Mouse (Mus musculus) embryo, embryonic 11.5 days (tissue): ENCODE results near the gene Plcb1.

Source experiments
- DNase-seq: peaks from one replicate; pipeline ENCODE4 v3.0.0-alpha.2; 2012; ENCODE audit warnings: low read depth, low spot score

The Plcb1 gene

DNA sequence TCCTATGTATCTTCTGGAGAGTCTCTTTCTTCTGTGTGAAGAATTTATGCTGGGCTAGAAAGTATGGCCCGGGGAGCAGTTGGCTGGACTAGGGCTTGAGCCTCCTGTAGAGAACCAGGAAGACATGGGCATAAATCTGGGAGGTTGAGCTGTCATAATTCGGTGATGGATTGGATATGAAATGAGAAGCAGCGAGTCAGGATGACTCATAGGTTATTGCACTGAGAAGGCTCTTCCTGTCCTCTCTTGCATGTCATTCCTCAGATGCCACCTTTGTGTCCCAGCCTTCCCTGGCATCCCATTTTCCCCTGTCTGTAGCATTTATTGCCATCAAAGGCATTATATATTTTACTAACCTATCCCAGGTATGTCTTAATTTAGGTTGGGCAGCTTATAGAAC, 267.5 kb downstream of the Plcb1 start:
- no peak for DNase-seq

DNA sequence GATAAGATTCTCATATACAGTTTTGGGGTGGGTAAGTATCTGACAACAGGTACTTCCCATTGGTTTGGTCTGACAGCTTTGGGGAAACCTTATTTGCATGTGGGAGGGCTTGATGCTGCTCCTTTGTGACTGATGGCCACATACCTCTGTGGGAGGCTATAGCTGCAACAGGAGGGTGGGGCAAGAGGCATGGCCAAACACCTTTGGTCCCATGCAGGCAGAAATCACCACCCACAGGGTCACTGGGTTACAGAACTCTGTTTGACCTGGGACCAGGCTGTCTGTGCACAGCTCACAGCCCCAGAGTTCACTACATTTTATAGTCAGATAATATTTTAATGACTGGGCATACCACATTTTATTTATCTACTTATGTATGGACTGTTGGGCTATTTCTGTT, 281.6 kb downstream of the Plcb1 start:
- DNase-seq = no peak

DNA sequence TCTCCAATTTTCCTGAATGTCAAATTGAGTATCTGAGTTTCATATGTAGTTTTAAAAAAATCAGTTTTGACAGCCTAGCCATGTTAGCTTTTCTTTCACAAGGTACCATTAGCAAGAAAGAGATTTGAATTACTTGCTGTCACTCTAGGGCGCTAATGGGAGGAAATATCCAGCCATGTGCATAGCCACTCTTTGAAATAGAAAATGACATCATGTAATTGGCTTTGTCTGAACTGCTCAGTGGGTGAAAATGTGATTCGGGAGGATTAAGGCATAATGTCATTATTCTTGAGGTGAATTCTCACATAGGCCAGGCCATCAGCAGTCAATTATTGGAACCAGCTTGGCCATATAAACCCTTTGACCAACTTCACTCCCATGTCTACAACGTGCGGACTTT, 285.5 kb downstream of the Plcb1 start:
- no peak for DNase-seq

DNA sequence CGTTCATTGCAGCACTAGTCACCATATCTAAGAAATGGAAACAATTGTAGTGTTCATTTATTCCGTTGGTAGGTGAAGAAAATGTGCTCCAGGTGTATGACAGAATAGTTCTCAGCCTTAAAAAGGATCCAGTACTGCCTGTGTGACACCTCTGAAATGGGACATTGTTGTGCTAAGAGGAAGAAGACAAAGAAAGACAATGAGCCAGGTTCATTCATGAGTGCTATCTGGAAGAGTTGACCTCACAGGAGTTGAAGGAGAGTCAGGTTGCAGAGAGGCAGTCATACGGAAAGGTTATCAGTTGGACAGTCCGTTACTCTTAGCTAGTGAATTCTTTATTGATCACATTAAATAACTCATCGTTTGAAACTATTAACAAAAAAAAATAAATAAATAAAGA, 286.6 kb downstream of the Plcb1 start:
- no peak for DNase-seq

DNA sequence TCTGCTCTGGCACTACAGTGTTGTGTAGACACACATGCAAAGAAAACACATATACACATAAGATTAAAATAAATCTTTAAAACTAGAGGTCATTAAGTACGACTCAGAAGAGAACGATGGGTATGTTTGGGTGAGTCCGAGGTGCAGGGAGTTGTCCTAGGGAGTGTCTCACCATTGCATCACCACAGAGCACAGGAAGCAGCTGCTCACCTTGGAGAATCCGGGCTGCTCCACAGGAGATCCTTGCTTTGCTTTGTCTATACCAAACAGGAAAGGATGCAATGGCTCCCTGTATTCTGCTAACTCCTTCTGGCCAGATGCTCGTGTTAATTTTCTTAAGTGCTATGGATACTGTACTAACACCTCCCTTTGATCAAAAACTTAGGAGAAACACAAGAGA, 287.1 kb downstream of the Plcb1 start:
- no peak for DNase-seq

DNA sequence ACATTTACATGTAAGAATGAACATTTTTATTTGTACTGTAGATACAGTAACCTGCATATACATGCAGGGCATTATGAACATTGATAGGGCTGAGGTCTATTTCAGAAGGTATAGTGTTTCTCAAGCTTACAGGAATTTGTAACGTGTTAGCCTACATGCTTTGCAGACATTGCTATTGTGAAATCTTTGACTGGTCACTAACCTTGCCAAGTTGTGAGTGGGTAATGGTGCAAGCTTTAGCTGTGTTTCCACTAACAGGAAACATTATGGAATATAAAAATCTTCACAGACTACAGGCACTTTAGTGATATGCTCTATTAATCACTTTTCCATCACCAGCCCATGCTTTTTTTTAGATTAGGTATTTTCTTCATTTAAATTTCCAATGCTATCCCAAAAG, 289.5 kb downstream of the Plcb1 start:
- no peak for DNase-seq

DNA sequence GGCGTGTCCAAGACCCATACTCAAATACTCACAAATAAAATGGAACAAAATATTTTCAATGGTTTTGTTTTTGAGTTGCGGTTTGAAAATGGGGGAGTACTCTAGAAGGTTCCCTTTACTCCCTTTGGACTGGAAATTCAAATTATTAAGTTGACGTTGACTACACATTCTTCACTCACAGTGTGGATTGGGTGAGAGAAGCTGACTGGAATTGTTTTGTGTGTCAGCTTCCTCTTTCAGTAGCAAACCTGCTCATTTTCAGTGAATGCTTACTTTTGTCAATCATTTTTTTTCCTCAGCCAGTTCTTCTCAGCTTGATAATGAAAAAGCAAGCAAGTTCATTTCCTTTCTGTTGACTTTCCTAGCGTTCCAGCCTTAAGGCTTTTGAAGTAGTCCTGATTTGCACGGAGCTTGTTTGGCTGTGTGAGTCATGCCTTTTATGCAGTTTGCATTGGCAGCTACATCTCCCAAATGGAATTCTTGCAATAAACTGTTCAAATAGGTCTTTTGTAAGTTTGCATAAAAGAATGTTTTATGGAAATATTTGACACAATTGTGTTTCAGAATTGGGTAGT, 306.8 kb downstream of the Plcb1 start:
- no peak for DNase-seq

DNA sequence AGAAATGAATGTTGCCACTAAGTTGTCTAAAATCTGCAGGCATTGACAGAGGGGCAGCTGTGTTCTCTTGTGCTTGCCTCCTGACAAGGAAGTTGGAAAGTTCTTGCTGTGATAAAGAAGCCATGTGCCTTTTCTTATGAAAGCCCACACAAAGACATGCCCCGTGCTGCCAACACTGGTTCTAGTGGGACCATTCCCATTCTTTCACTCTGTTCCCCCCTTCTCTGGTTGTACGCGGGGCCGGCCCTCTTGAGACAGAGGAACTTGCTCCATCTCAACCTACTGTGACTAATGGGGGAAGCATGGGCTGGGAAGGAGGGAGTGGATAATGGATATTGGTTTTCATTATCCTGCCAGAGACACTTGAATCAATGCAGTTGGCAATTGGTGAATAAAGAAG, 315.4 kb downstream of the Plcb1 start:
- DNase-seq = no peak

DNA sequence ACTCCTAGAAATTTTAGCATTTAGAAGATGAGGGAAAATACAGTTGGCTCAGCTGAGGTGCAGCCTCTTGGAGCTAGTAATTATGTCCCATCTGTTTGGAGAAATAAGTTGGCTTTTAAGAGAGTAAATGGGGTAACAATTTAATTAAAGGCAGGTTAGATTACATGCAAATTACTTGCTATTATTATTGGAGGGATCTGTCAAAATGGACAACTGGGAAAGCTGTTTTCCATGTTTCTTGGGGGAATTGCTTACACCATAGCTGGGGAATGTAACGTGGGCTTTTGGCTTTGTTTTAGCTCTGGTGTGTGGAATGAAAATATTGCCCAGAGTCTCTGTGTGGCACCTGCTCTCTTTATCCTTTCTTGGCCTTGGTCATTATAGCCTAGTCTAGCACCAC, 316.1 kb downstream of the Plcb1 start:
- DNase-seq = no peak

DNA sequence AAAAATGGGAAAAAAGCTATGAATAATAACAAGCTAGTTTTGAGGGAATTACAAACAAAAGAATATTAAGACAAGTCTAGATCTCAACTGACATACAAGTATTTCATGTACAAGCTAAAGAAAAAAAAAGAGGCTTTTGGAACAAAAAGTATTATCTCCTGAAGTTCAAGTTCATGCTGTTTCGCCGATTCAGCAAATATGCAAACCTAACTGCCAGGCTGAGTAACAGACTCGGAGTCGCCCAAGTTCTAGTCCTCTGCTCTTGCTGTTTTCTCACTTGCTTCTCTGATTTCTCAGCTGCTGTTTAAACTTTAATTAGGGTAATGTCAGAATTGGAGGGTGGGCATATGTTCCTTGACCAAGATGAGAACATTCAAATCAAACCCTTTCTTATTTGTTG, 320.8 kb downstream of the Plcb1 start:
- no peak for DNase-seq

DNA sequence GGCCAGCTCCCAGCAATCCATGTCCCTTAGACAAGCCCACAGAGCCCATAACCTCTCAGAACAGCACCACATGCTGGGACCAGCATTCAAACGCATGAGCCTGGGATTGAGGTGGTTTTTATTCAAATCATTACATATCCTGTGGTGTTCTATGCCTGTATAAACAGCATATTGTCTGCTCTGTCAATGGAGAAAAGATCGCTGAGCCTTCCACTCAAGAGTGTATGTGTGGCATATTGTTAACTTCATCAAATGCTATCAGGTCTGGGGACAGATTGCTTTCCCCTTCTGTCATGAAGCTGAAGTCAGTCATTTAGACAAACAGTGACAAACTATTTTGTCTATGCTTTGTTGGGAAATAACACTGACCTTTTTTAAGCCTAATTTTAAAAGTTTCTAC, 322.7 kb downstream of the Plcb1 start:
- no peak for DNase-seq

DNA sequence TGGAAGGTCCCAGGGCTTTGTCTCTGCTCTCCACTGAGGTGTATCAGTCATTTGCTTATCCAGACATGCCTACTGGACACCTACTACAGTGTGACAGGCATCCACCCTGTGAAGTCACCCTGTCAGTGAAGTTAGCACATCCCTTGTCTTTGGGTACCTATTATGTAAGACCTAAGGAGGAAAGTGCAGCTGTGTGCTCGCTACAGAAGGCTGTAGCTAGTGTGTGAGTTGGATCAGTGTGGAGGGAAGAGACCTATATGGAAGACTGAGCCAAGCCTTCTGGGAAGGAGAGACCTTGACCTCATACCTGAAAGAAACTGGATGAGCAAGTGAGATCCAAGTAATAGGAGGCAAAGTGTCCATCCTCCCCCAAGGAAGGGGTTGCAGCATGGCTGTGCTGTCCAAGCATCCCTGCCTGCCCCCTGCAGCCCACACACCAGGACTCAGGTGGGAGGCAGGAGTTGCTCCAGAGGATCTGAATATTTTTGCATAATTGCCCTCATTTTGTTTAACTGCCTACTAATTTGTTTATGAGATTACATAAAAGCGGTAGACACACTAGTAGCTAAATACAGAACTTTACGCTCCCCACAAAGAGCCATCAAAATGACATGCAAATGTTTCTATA, 328.7 kb downstream of the Plcb1 start:
- no peak for DNase-seq

DNA sequence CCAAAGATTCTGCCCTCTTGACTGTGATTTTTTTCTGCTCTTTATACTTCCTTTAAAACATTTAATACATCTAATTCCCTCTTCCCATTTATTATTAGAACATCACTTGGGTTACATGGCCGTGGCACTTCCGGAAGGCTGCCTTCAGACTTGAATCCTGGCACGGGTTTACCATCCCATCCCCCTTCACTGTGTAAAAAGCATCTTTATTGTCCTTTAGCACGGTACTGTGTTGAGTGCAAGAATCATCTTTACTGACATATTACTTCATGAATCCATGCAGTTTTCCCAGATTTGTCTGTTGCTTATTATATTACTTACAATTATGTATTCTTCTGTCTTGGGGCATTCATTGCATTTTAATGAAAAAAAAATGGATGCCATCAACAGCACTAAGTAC, 337.2 kb downstream of the Plcb1 start:
- no peak for DNase-seq

DNA sequence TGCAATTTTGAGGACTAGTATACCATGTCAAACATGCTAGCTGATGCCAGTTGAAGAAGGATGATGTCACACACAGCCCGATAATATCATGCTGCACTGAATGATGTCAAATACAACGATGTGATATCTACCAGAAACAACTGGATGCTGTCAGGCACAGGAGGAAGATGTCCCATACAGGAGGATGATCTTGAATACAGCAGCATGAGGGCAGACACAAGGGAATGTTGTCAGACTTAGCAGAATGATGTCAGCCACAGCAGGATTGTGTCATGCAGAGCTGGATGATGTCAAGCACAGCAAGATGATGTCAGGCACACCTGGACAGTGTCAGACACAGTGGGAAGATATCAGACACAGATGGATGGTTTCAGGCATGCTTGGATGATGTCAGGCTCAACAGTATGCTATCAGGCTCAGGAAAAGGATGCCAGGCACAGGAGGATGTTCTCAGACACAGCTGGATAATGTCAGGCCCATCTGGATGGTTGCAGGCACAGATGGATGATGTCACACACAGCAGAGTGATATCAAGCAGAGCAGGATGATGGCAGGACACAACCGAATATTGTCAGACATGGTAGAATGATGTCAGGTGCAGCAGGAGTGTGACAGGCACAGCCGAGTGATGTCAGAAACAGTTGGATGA, 338.0 kb downstream of the Plcb1 start:
- DNase-seq = no peak

DNA sequence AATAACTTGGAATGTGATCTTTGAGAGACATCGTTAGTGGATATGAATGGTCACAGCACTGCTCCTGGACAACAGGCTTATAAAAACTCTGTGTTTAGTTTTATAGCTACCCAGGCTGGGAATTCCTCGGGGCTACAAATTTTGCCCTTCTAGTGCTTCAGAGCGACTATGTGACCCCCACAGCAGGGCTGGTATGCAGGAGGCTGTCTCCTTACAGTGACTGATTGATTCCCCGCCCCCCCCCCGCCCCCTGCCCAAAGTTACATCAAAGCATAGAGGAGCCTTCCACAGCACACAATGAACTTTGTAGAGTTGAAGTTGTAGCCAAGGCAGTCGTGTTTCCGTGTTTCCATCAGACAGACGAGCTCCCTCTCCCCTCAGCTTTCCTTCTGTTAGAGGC, 354.7 kb downstream of the Plcb1 start:
- peak; percentile 24 for DNase-seq

DNA sequence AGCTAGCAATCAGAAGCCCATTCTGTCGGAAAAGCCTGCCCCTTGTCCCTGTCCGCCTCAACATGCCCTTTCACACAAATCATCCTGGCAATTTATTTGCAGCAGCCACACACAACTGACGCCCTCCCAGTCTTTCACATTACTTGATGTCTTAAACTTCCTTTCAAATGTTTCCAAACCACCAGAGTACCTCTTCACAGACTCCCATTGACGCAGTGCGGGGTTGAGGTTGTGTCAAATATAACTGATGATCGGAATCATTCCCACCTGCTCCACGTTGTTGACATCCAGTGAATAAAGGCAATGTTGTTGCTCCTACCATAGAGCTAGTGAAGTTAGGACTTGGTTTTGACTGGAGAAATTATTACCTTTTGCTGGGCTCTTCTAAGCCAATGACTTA, 366.4 kb downstream of the Plcb1 start:
- DNase-seq = no peak

DNA sequence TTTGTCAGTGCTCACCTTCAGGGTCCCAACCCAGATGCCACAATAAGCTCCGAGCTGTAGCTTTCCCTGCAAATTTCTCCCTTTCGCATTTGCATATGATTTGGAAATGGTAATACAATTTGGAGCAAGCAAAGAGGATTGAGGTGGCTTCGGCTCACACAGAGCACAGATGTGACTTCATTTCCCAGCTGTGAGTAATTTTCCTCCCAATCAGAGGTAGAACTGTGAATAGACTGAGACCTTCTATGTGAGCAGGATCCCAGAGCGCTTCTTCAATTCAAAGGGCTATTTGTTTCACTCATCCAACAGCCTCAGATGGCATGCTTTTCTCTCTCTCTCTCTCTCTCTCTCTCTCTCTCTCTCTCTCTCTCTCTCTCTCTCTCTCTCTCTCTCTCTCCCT, 367.4 kb downstream of the Plcb1 start:
- DNase-seq = no peak

DNA sequence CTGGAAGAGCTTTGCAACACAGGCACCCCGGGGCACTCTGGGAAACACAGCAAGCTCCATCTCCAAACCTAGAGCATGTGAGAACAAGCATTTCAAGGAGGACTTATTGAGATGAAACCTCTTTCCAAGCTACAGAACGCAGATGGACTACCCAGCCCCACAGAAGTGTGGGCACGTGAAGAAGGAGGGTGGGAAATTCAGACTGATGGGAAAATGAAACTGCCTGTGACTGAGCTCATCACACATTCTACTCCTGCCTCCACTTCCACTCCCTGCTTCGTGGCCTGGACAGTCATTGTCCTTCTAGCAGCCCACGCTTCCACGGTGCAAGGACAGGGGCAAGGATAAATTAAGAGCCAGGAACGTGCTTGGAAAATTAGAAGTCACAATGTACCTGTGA, 370.2 kb downstream of the Plcb1 start:
- DNase-seq = no peak

DNA sequence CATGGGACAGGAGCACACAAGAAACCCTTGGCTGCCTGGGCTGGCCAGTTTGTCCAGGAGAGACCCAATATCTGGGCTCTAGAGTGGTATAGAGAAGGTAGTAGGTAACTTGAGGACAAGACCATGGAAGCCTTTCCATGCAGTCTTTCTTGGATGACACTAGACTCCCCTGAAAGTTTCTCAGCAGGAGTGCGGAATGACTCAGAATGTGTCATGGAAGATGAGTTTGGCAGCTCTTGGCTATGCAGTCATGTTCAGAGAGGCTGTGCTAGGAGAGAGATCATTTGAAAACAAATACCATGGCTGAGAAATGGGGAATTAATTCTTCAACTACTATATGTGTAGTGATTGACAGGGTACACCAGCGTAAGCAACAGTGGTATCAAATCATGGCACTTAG, 372.1 kb downstream of the Plcb1 start:
- no peak for DNase-seq

DNA sequence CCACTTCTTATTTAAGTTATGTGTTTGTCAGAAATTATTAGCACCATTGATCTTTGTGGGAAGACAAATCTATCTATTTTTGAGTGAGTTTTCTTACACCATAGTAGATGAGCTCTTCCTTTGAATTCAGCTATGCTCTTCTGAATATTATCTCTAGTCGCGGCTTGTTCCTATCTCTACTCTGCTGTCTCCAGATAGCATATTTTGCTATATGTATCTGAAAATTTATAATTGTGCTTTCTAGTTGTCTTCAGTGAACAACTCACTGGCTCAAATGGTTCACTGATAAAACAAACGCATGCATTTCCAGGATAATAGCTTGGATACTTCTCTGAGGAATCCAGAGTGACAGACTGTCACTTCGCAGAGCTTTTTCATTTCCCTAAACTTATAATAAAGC, 375.8 kb downstream of the Plcb1 start:
- DNase-seq = no peak

DNA sequence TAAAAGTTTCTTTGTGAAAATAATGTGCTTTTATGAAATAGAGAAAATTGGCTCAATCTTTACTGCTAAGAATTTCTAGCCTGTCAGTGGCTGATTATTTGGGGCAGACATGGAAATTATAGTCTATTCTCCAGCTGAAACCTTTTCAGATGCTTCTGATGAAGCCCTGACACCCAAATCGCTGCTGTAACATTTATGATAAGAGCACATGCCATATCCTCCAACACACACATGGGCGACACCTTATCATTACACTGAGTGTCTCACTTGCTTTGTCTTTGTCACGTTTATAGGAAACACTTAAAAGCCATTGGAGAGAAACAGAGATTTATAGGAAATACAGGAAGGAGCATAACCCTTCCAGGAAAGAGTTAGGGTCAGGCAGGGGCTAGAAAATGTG, 379.6 kb downstream of the Plcb1 start:
- DNase-seq = no peak

DNA sequence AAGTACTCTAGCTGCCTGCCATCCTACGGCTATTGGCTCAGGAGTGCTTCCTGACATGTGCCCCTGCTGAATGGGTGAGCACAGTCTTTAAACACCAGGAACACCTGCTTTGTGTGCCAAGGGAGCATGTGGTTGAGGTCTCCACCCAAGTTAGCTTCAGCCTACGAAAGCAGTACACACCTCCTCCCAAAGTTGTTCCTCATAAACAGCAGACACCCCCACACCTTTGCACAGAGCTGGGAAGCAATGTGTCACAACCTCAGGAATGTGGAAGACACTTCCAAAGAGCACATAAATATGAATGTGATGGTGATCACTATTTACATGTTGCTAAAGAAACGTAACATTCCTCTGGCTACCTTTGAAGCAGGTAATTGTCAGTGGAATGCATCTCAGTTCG, 389.7 kb downstream of the Plcb1 start:
- DNase-seq = no peak

DNA sequence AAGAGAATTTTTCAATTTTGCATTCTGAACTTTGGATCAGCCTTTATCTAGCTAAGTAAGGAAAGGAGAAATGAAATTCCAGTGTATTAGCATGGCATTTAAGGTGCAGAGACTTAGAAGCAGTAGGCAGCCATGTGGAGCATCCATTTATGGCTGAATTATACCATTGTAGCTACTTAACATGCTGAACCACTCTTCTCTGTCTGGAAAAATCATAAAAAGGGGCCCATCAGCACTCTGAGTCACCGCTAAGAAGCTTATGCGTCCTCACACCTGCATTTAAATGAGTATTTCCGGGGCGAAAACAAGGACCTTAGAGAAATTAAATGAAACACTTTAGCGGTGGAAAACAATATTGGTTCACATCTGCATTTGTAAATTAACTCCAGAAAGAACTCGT, 401.8 kb downstream of the Plcb1 start:
- no peak for DNase-seq

DNA sequence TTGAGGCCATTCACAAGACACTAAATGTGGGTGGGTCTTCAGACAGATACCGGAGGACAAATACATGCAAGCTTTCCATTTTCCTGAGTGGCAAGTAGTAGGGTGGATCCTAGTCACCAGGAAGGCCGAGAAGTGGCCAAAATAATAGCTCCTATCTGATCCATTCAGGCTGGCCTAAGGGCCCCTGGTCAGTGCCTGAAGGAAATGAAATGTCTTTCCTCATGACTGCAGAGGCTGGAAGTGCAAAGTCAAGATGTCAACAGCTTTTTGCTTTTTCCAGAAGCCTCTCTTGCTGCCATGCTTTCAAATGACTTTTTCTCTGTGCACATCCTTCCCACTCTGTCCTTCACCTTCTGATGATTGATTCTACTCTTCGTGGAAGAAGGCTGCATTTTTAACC, 415.0 kb downstream of the Plcb1 start:
- DNase-seq = no peak
